Mouse (Mus musculus) stomach, postnatal 0 days (tissue): Measurements from ENCODE around the gene Dpt. TPM values are rescaled to one million over a fixed set of nuclear protein-coding genes. Genes with fewer than 3 reads are reported as not detected.

Source experiments
- ATAC-seq: fragments of 200-750 bp; cut with Nextera tagmentation; 2 replicates; pipeline ENCODE4 v1.8.0; 2017; ENCODE audit not compliant: low FRiP score, low TSS enrichment
- DNase-seq: peaks from one replicate; pipeline ENCODE4 v3.0.0-alpha.2; 2016; ENCODE audit warnings: low spot score
- H3K27ac ChIP-seq: fragments of 300-500 bp; sonication (generic); replicated peaks from 2 replicates; pipeline ENCODE4 v1.5.1; 2014; ENCODE audit warnings: mild to moderate bottlenecking, control low read depth
- H3K27me3 ChIP-seq: fragments of 300-500 bp; sonication (generic); 2 replicates; pipeline ENCODE4 v1.6.1; 2014; ENCODE audit warnings: low read length; ENCODE audit not compliant: control insufficient read depth, insufficient read depth
- H3K36me3 ChIP-seq: fragments of 300-500 bp; sonication (generic); 2 replicates; pipeline ENCODE4 v1.6.1; 2014; ENCODE audit warnings: low read length, mixed read lengths; ENCODE audit not compliant: control insufficient read depth, insufficient read depth
- H3K4me1 ChIP-seq: fragments of 300-500 bp; sonication (generic); replicated peaks from 2 replicates; pipeline ENCODE4 v1.6.1; 2014; ENCODE audit warnings: antibody characterized with exemption; ENCODE audit not compliant: control insufficient read depth, insufficient read depth
- H3K4me2 ChIP-seq: fragments of 300-500 bp; sonication (generic); replicated peaks from 2 replicates; pipeline ENCODE4 v1.6.1; 2014; ENCODE audit warnings: low read depth, mild to moderate bottlenecking, control low read depth, moderate library complexity
- H3K4me3 ChIP-seq: fragments of 300-500 bp; sonication (generic); 2 replicates; pipeline ENCODE4 v1.5.1; 2014; ENCODE audit warnings: low read depth, low read length, control low read depth
- H3K9ac ChIP-seq: fragments of 300-500 bp; sonication (generic); 2 replicates; pipeline ENCODE4 v1.6.1; 2014; ENCODE audit warnings: mild to moderate bottlenecking, low read length, control low read depth, mixed read lengths
- H3K9me3 ChIP-seq: fragments of 300-500 bp; sonication (generic); 2 replicates; pipeline ENCODE4 v1.6.1; 2016; ENCODE audit warnings: low read length; ENCODE audit not compliant: control insufficient read depth
- CTCF ChIP-seq: IDR thresholded peaks from 2 replicates; pipeline ENCODE4 v1.5.1; 2016; ENCODE audit warnings: antibody characterized with exemption, low read depth, mild to moderate bottlenecking, moderate library complexity
- EP300 ChIP-seq: optimal IDR thresholded peaks from 2 replicates; pipeline ENCODE3; 2016; ENCODE audit warnings: antibody characterized with exemption
- WGBS: fragments of 180-500 bp; shearing (Covaris S2); extraction: QIAGEN DNeasy Blood & Tissue Kit; methylation state at CpG from one replicate; pipeline ENCODE4 v1.1.7; 2014; 5-methylcytosine and 5-hydroxymethylcytosine counted together
- polyA plus RNA-seq: library from polyadenylated mRNA; unstranded; fragments of >200 nt; fragmentation: Nextera tagmentation; extraction: Ambion mirVana; gene quantifications from 2 replicates; pipeline ENCODE4 v1.2.1, GENCODE M21; 2015

Dpt gene
- polyA plus RNA-seq, 1 experiment from 2014 or later: 35.6 TPM

GRCm38 (mm10) chr1:164859952-164860351 lies 63.5 kb downstream of the Dpt start:
- no peak overlapping the region for H3K4me3 ChIP-seq
- no peaks in the 10 kb centered on the region for H3K4me1 ChIP-seq
- no peak for TF ChIP-seq CTCF
- H3K4me2 ChIP-seq: no peak overlapping the region
- H3K9me3 ChIP-seq: no peaks in the 10 kb centered on the region
- ATAC-seq (no peak), DNase-seq (no peak)
- no peaks in the 10 kb centered on the region for H3K27me3 ChIP-seq
- no peak overlapping the region for H3K9ac ChIP-seq
- no peak overlapping the region for H3K27ac ChIP-seq
- no peaks in the 10 kb centered on the region for H3K36me3 ChIP-seq
- WGBS: 66% methylated on average over 11 of the region's 11 CpGs

DNA sequence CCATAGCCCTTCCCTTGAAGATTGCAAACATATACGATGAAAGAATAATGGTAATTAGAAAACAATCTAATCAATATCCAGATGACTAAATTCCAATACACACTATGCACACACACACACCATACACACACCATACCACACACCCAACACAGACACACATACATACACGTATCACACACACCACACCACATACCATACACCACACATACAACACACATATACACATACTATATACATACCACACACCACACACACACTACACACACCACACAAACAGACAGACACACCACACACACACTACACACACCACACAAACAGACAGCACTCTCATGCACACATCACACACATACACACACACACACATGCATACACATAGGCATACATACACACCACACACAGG lies 64.3 kb downstream of the Dpt start:
- TF ChIP-seq EP300 (no peak), CTCF (no peak)
- Histone ChIP-seq H3K36me3 (no peaks in the 10 kb centered on the region), H3K4me3 (no peak overlapping the region), H3K27ac (no peak overlapping the region), H3K9ac (no peak overlapping the region), H3K27me3 (no peaks in the 10 kb centered on the region), H3K9me3 (no peaks in the 10 kb centered on the region), H3K4me1 (no peaks in the 10 kb centered on the region), H3K4me2 (no peak overlapping the region)
- 86% methylated on average over 2 of the region's 2 CpGs for WGBS
- DNase-seq (no peak), ATAC-seq (no peak)

DNA sequence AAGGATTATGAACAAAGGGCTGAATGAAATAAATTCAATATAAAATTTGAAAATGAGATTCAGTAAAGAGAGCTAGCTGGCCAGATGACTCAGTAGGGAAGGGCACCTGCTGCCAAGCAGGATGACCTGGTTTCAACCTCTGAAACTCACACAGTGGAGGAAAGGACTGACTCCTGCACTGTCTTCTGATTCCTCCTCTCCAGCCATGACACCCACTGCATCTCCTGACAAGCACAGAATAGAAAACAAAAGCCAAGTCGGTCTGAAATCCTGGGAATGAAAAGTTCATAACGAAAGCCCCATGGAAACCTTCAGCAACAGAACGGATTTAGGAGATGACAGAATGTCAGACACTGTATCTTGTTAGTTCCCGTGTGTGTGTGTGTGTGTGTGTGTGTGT lies 65.1 kb downstream of the Dpt start:
- Histone ChIP-seq H3K4me3 (no peak overlapping the region), H3K27ac (no peak overlapping the region)
- WGBS: 70% methylated on average over 4 of the region's 4 CpGs

GRCm38 (mm10) chr1:164862946-164863883 lies 66.8 kb downstream of the Dpt start:
- no peak overlapping the region for H3K4me3 ChIP-seq
- 72% methylated on average over 12 of the region's 12 CpGs for WGBS
- H3K4me2 ChIP-seq: no peak overlapping the region
- H3K27ac ChIP-seq: no peak overlapping the region
- no peaks in the 10 kb centered on the region for H3K27me3 ChIP-seq
- H3K4me1 ChIP-seq: no peaks in the 10 kb centered on the region
- TF ChIP-seq EP300 (no peak), CTCF (no peak)
- ATAC-seq: no peak
- no peaks in the 10 kb centered on the region for H3K9me3 ChIP-seq
- no peak for DNase-seq
- no peak overlapping the region for H3K9ac ChIP-seq
- H3K36me3 ChIP-seq: no peaks in the 10 kb centered on the region

More for the DNA sequence above, 65.1 kb downstream of the Dpt start:
- ATAC-seq (no peak), DNase-seq (no peak)
- Histone ChIP-seq H3K9ac (no peak overlapping the region), H3K36me3 (no peaks in the 10 kb centered on the region), H3K4me2 (no peak overlapping the region), H3K4me1 (no peaks in the 10 kb centered on the region), H3K27me3 (no peaks in the 10 kb centered on the region), H3K9me3 (no peaks in the 10 kb centered on the region)
- TF ChIP-seq CTCF (no peak), EP300 (no peak)

DNA sequence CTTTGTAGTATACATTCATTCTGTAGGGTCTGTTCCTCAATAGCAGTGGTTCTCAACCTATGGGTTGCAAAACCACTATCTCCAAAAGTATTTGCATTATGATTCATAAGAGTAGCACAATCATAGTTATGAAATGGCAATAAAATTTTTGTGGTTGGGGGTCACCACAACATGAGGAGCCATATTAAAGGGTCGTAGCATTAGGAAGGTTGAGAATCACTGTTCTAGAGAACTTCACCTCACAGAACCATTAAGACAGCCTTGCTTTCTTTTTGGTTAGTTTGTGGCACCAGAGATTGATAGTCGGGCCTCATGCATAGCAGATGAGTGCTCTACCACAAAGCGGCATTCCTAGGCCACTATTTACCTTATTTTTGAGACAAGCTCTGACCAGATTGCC lies 68.2 kb downstream of the Dpt start:
- Histone ChIP-seq H3K27ac (no peak overlapping the region), H3K9ac (no peak overlapping the region), H3K4me2 (no peak overlapping the region), H3K36me3 (no peaks in the 10 kb centered on the region), H3K27me3 (no peaks in the 10 kb centered on the region), H3K9me3 (no peaks in the 10 kb centered on the region), H3K4me1 (no peaks in the 10 kb centered on the region), H3K4me3 (no peak overlapping the region)
- ATAC-seq: no peak
- no peak for TF ChIP-seq CTCF
- no peak for TF ChIP-seq EP300
- 93% methylated on average over 3 of the region's 3 CpGs for WGBS
- no peak for DNase-seq

- no peak for ATAC-seq
- DNase-seq: no peak
- H3K4me1 ChIP-seq: no peaks in the 10 kb centered on the region
- no peaks in the 10 kb centered on the region for H3K36me3 ChIP-seq
- H3K9ac ChIP-seq: no peak overlapping the region
- H3K4me2 ChIP-seq: no peak overlapping the region
- no peak overlapping the region for H3K4me3 ChIP-seq
- H3K27me3 ChIP-seq: no peaks in the 10 kb centered on the region
- peak; percentile 56 for TF ChIP-seq CTCF
- TF ChIP-seq EP300: no peak
- H3K27ac ChIP-seq: no peak overlapping the region
- no peaks in the 10 kb centered on the region for H3K9me3 ChIP-seq
- 60% methylated on average over 7 of the region's 7 CpGs for WGBS
These were observed 74.2 kb downstream of the Dpt start for GRCm38 (mm10) chr1:164870694-164871093.

Other genes starting within 250 kb of the Dpt start
- 0.33 TPM in 1 of 2 replicates, not detected in the other for gene Xcl1, start 138.9 kb downstream of the Dpt start, polyA plus RNA-seq